Mouse (Mus musculus): ENCODE data around the gene Sept10.

DNA sequence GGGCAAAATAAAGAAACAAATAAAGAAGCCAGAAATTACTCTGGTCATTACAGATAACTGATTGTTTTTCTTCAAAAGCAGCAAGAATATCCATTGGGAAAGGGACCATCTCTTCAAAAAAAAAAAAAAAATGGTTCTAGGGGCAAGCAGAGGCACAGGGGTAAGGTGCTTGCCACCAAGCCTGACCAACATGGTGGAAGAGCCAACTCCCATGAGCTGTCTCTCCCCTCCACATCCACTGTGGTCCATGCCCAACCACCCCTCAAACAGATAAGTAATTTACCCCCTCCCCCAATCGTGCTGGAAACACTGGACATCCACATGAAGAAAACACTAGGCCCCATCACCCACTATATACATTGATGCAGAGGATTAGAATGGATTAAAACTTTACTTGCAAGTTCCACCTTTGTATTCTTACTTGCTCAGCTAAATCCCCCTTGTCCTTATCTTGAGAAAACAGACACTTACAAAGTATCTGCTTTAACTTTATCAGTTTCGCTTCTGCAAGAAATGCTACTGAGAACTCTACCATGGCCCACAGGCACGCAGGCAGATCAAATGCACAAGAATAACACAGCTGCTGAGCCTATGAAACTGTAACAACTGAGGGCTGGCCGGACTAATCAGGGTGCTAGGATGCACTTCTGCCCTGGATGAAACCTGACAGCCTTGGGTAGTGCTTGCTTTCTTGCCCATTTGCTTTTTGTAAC, 59.3 kb downstream of the Sept10 start:
- no peak for TF ChIP-seq CTCF (IDR thresholded peaks at IDR 0.05; ENCODE audit: borderline replicate concordance, insufficient read depth, low read length)
- no peak for TF ChIP-seq POLR2A (IDR thresholded peaks at IDR 0.05; ENCODE audit: low read depth, low read length)

Measured in embryonic fibroblast, embryonic 13.5 days (primary cell).